Comparison of ENCODE assay signal across 20 mouse cellular contexts in the genomic region with DNA sequence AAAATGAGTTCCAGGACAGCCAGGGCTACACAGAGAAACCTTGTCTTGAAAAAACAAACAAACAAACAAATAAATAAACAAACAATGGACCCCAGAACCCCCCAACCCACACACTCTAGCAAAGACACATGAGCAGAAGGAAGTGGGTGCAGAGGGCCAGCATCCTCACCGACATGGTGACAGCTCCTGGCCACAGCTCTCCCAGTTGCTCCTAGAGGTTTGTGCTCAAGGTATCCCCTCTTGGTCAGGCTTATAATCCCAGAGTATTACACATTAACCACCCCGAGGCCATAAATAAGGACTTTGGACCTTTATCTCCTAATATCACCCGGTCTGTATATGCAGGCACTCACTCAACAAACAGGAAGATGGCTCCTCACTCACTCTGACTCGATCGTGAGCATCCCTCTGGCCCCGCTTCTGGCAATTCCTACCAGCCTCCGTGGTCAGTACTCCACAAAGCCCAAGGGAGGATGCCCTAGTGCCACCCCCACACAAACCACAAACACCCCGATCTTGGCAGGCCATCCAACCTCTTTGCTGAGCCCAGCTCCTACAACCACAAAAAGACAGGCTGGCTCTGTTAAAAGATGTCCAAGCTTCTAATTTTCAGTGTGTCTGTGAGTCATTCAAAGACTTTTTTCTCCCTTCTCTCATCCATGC. TPM values are rescaled to one million over a fixed set of nuclear protein-coding genes. Genes with fewer than 3 reads are reported as not detected.
DNase-seq lines count a peak whose midpoint lies in the region; ATAC-seq and TF ChIP-seq lines count a peak whose summit lies in the region.
"Had no signal": no experiment of that assay in that cellular context is flagged by ENCODE, and none has a peak within 500 bp of the region (broad histone marks: within the 10 kb centered on the region; RNA-seq: fewer than 3 reads in every experiment).

A gene (minus strand): TSS at position 227 of the 663 bp plus-strand sequence.

- H3K4me1 ChIP-seq in lung, postnatal 0 days (ENCODE audit: insufficient read depth, low read depth, low read length) = peaks cover 4% of the 10 kb centered on the region
- peaks cover 11% of the 10 kb centered on the region for H3K4me1 ChIP-seq in thymus, adult 2 months (replicated peaks; ENCODE audit: control insufficient read depth, insufficient read depth, low read length)

- no peaks in the 10 kb centered on the region for H3K36me3 ChIP-seq in lung, postnatal 0 days (ENCODE audit: insufficient read depth, low read length)
- H3K36me3 ChIP-seq in thymus, adult 2 months (ENCODE audit: control insufficient read depth, insufficient read depth, low read length) = no peaks in the 10 kb centered on the region
- H3K36me3 ChIP-seq: embryonic facial prominence, embryonic 13.5 days; limb, embryonic 12.5 days; midbrain, embryonic 10.5 days had no signal

- no peak within 1 kb of the TSS for H3K9ac ChIP-seq in lung, postnatal 0 days (replicated peaks; ENCODE audit: low read depth)
- H3K9ac ChIP-seq: embryonic facial prominence, embryonic 13.5 days; limb, embryonic 12.5 days had no signal

- peak; percentile 52 for DNase-seq in lung, postnatal 10 days
- no peak for DNase-seq in lung, postnatal 0 days (ENCODE audit: low spot score)
- no peak for DNase-seq in Patski (ENCODE audit: low read depth, low spot score)
- DNase-seq in large intestine, adult 2 months (ENCODE audit: low read depth, low spot score) = no peak
- peak; percentile 71 for DNase-seq in yolk sac, embryonic 10.5 days (ENCODE audit: low spot score)
- DNase-seq in urinary bladder, postnatal 14 days (ENCODE audit: low spot score) = no peak
- no peak for DNase-seq in thymus, adult 2 months
- DNase-seq: cerebellum, adult 9-11 months; kidney, adult 8-10 months; kidney, postnatal 4 days; lung, adult 18-20 months; lung, postnatal 36 days had no signal

- H3K9me3 ChIP-seq in lung, postnatal 0 days (ENCODE audit: low read length) = no peaks in the 10 kb centered on the region
- H3K9me3 ChIP-seq: embryonic facial prominence, embryonic 13.5 days; limb, embryonic 12.5 days; midbrain, embryonic 10.5 days had no signal

- POLR2A ChIA-PET in Patski (lab: Charles Lee) = interaction anchor here (0.6 to 1.7 kb wide), 5 partner anchors 10 to 86 kb away, joined by 3 read pairs; no protein-coding TSS in a partner anchor

- no peak for TF ChIP-seq EP300 in lung, postnatal 0 days (IDR thresholded peaks at IDR 0.05)

- no peak within 1 kb of the TSS for H3K4me2 ChIP-seq in lung, postnatal 0 days (replicated peaks; ENCODE audit: low read depth, low read length)
- H3K4me2 ChIP-seq: embryonic facial prominence, embryonic 13.5 days; limb, embryonic 12.5 days had no signal

- no peak within 1 kb of the TSS for H3K27ac ChIP-seq in lung, postnatal 0 days (ENCODE audit: low read length)
- H3K27ac ChIP-seq in thymus, adult 2 months (ENCODE audit: control insufficient read depth, insufficient read depth, low read length) = no peak within 1 kb of the TSS
- H3K27ac ChIP-seq: embryonic facial prominence, embryonic 13.5 days; hindbrain, postnatal 0 days; limb, embryonic 12.5 days; midbrain, embryonic 10.5 days had no signal

- CTCF ChIA-PET in Patski (lab: Charles Lee) = interaction anchor here (0.9 to 15.7 kb wide), 3 partner anchors 11 to 26 kb away, joined by 3 to 144 read pairs (median 13); no protein-coding TSS in a partner anchor

- WGBS in lung, postnatal 0 days = 59% methylated on average over 8 of the region's 8 CpGs
- 31% methylated on average over 8 of the region's 8 CpGs for WGBS in large intestine, adult 2 months
- 48% methylated on average over 8 of the region's 8 CpGs for WGBS in thymus, adult 2 months

- in situ Hi-C loops in Patski (cut with MboI; ENCODE audit: low pct_unique_long_range_greater_than_20kb) = no loop called here

- no peak within 1 kb of the TSS for H3K4me3 ChIP-seq in lung, postnatal 0 days (ENCODE audit: low read depth, low read length)
- no peak within 1 kb of the TSS for H3K4me3 ChIP-seq in thymus, adult 2 months (ENCODE audit: control insufficient read depth, insufficient read depth, low read length)
- H3K4me3 ChIP-seq: embryonic facial prominence, embryonic 13.5 days; limb, embryonic 12.5 days; midbrain, embryonic 10.5 days had no signal

- no peak for TF ChIP-seq CTCF in lung, postnatal 0 days (IDR thresholded peaks at IDR 0.05)
- TF ChIP-seq CTCF in Patski (IDR thresholded peaks at IDR 0.05) = no peak
- no peak for TF ChIP-seq CTCF in thymus, adult 2 months (IDR thresholded peaks at IDR 0.05; ENCODE audit: borderline replicate concordance, control insufficient read depth, extremely low read depth, insufficient read depth, low read length, poor library complexity)

- ATAC-seq in lung, postnatal 0 days = no peak
- ATAC-seq in Patski = peak; percentile 37
- ATAC-seq: CD4-positive, CD25-positive, alpha-beta regulatory T cell, adult 4 months; forebrain, embryonic 16.5 days; hindbrain, postnatal 0 days had no signal

- no peaks in the 10 kb centered on the region for H3K27me3 ChIP-seq in lung, postnatal 0 days (replicated peaks; ENCODE audit: insufficient read depth, low read length)
- no peaks in the 10 kb centered on the region for H3K27me3 ChIP-seq in Patski
- H3K27me3 ChIP-seq in thymus, adult 2 months (ENCODE audit: control insufficient read depth, insufficient read depth, low read length) = no peaks in the 10 kb centered on the region
- H3K27me3 ChIP-seq: embryonic facial prominence, embryonic 13.5 days; limb, embryonic 12.5 days had no signal

- TF ChIP-seq POLR2A in thymus, adult 2 months (IDR thresholded peaks at IDR 0.05; ENCODE audit: control insufficient read depth, extremely low read depth, insufficient read depth, low read length, poor library complexity) = no peak

RNA-seq across cellular contexts. Expression of the gene that starts here (rescaled TPM):
- polyA plus RNA-seq in lung, postnatal 0 days (2015; fragmentation: Nextera tagmentation; extraction: Ambion mirVana) = 1.6 and 2.4 TPM in 2 replicates
- 0.90 TPM for polyA plus RNA-seq in Patski (2021)
- 4,393 and 4,778 TPM in 2 replicates for polyA plus RNA-seq in large intestine, adult 2 months (2012; rRNA removed)
- polyA plus RNA-seq in thymus, adult 2 months (2012; rRNA removed) = 2.9 and 4.8 TPM in 2 replicates
- polyA plus RNA-seq: CD4-positive, CD25-positive, alpha-beta regulatory T cell, adult 4 months; embryonic facial prominence, embryonic 13.5 days; forebrain, embryonic 16.5 days; hindbrain, postnatal 0 days; limb, embryonic 12.5 days; midbrain, embryonic 10.5 days; midbrain, postnatal 0 days; neural tube, embryonic 11.5 days had no signal

Comparison
In these comparisons a context has a peak if more than half of its experiments do, and no peak if none do; other contexts are left out.
1. RNA of the gene that starts here (polyA plus RNA-seq): 4,393 to 4,778 TPM in large intestine, adult 2 months; 2.9 to 4.8 TPM in thymus, adult 2 months, 1.6 to 2.4 TPM in lung, postnatal 0 days and 0.90 TPM in Patski (single experiment); every median in the first group is over 100 times any median in the second.
2. DNase-seq: peak in lung, postnatal 10 days (single experiment) and yolk sac, embryonic 10.5 days (single experiment); none in lung, postnatal 0 days (single experiment), Patski (single experiment), large intestine, adult 2 months (single experiment), urinary bladder, postnatal 14 days (single experiment) and thymus, adult 2 months (single experiment).
3. Peak in ATAC-seq in Patski; RNA of the gene not detected or under 1 TPM.